Mouse (Mus musculus): ENCODE results near the gene Ric3. TPM values are rescaled to one million over a fixed set of nuclear protein-coding genes. Genes with fewer than 3 reads are reported as not detected.
"Not testable (repeated sequence)": the region's sequence is repeated elsewhere in the genome, so short reads cannot be mapped to it uniquely, and the experiment has no call there.

Ric3 gene
- total RNA-seq (2015) (0.05 TPM in 1 of 2 replicates, not detected in the other), total RNA-seq (2017) (0.08 and 0.33 TPM in 2 replicates)

DNA sequence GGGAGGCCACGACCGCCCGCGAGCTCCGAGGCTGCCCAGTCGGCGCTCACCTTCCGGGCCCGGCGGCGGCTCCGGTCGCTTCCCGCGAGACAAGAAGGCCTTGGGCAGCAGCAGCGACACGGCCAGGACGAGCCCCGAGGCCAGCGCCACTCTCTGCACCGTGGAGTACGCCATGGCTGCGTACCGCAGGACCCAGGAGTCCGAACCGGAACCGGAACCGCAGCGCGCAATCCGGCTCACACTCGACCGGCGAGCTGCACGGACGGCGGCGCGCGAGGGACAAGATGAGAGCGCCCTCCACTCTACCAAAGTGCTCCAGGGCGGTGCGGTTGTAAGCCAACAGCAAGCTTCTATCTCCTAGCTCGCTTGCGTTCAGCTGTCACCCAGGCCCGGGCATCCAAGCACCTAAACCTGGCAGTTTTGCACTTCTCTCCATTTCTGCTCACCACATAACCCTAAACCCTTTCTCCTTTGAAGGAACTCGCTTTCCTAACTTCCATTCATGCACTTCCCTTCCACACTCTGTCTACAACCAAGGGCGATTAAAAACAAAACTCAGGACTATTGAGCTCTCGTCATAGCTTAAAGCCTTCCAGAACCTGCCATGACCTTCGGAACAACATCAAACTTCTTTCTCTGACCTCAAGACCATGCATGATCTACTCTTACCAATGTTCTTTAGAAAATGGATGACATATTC is at the start of gene Ric3:
Gene Ric3, minus strand, starts transcription at position 219 of the 700 bp plus-strand sequence.
- no peak for ATAC-seq (ENCODE audit: poor library complexity, severe bottlenecking)

DNA sequence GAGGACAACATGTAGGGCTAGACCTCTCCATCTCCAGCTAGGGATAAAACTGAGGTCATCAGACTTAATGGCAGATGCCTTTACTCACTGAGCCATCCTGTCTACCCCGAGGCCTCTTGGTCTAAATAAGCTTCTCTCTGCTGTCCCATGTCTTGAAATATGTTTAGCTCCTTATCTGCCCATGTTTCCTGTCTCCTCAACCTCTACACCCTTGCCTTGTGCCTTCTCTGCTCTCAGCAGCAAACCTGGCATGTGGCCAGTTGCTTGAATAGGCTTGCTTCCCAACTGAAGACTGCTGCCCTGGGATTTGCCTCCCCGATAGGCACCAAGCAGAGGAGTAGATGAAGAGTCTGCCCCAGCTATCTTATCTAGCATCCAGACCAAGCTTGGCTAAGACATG is 48.4 kb upstream of the Ric3 start:
- no peak for ATAC-seq (ENCODE audit: poor library complexity, severe bottlenecking)

DNA sequence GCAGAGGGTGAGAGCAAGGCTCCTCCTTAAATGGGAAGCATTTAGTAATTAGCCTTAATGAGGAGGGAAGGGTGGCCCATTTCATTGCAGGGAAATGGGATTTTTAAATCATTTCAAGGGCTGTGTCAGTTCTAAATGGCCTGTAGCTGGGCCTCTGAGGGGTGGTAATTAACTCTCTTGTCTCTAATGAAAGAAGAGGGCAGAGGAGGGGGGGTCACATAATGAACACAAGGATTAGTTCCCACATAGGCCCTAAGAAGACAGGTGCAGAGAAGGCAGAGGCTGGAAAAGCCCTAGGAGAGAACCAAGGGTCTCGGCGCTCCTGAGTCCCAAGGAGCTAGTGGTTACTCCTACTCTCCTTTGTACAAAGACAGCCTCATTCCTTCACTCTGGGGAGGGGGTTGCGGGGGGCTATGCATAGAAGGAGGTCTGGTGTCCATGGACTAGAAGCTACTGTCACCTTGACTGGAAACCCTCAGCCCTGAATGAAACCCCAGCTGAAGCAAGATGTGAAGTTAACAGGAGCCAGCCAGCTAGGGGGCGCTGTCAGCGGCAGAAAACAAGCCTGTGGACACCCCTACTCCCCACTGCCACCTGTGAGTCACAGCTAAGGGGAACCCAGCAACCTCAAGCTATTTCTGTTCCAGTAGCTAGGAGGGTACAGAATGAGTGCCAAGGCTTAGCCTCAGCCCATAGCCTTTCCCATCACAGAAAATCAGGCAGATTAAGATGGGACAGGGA is 47.0 kb upstream of the Ric3 start:
- no peak for ATAC-seq (ENCODE audit: poor library complexity, severe bottlenecking)

DNA sequence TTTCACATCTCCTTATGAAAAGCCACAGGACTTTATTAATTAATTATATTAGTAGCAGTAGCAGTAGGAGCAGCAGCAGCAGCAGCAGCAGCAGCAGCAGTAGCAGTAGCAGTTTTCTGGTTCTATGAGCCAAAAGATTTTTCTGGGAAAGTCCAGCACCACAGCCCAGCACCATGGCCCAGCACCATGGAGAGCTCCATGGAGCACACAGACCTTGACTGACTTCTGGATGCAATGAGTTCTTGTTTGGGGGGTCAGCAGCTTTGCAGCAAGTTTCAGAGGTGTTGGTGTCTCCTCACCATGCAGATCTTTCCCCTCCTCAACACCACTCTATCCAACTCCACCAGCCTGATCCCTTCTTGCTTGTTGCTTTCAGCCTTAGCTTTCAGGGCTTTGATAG is 46.3 kb upstream of the Ric3 start:
- no peak for ATAC-seq (ENCODE audit: poor library complexity, severe bottlenecking)

DNA sequence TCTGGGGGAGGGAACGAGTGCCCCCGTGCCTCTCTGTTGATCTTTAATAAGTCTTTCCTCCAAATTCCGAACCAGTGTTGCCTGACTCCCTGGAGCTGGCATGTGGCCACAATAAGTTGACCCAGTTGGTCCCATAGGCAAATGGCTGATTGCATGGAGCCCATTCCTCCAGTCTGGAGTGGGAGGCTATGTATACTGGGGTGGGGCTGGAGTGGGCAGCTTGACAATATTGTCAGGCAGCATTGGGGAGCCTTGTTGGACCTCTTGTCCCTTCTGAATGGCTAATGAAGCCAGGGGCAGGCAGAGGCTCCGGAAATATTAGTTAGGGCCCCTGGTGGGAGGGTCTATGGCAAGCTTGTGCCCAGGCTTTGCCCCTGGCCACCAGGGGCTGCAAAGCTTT is 32.8 kb upstream of the Ric3 start:
- no peak for ATAC-seq (ENCODE audit: poor library complexity, severe bottlenecking)

DNA sequence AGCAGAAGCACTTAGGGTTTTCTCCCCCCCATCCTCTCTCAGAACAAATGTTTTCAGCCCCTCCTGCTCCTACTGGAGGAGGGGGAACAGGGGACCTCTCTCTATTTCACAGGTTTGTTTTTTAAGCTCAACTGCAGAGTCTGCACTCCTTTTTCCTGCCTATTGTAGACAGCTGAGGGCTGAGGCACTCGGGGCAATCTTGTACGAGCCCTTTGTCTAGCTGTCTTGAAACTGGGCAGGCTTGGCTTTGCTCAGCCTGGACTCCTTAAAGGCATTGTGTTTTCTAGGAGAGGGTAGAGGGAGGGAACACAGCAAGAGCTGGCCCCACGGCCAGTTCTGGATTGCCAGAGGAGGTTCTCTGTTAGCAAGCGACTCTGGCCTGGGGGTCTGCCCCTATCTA is 32.4 kb upstream of the Ric3 start:
- ATAC-seq (ENCODE audit: poor library complexity, severe bottlenecking) = 0 out of 2 replicates have a peak, but pooled peaks have one; percentile 40

DNA sequence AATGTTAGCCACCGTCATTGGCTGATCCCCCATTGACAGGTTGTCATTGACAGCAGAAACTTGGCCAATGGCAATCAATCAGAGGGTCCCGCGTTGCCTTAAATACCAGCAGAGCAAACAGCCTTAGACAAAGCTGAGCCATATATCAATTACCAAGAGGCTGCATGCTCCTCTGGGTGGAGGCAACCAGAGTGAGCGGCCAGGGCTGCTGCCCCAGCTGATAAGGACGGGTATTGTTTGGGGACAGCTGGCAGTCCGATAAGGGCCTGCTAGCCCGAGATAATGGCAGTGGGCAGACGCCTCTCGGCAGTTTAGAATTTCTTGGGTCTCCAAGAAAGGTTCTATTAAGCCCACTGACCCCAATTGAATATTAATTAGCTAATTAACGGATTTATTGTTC is 31.8 kb upstream of the Ric3 start:
- ATAC-seq (ENCODE audit: poor library complexity, severe bottlenecking) = peak; percentile 72

DNA sequence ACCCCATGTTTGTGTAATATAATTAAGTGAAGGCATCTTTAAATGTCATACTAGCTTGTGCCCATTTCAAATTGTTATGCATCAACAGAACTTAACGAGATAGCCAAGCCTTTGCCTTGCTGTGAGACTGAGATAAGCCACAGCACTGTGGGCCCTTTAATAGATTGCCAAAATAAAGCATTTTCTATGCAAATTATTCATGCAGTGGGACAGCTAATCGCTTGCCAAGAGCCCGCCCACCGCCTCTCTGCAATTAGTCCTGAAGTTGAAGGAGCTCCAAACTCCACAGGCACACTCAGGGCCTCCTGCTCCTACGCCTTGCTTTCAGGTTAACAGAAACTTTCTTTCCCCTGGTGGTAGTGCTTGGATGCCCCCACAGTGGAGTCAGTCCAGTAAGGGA is 27.9 kb upstream of the Ric3 start:
- peak; percentile 43; the same call in 1 of the 2 replicates for ATAC-seq (ENCODE audit: poor library complexity, severe bottlenecking)

DNA sequence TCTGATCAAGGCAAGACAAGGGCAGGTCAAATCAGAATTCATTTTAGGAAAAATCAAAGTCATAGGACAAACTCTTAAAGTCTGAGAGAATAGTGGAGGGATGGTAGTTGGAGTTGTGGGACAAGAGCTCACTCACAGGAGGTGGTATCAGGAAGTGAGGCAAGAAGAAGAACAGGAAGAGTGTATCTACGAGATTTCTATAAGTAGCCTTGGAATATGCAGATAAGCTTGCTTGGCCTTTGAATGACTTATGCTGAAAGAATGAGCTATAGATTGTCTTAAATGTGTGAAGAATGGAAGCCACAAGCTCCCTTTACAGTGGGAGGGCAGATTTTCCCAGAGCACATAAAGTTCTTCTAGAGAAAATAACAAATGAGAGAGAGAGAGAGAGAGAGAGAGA is 21.8 kb upstream of the Ric3 start:
- no peak for ATAC-seq (ENCODE audit: poor library complexity, severe bottlenecking)

DNA sequence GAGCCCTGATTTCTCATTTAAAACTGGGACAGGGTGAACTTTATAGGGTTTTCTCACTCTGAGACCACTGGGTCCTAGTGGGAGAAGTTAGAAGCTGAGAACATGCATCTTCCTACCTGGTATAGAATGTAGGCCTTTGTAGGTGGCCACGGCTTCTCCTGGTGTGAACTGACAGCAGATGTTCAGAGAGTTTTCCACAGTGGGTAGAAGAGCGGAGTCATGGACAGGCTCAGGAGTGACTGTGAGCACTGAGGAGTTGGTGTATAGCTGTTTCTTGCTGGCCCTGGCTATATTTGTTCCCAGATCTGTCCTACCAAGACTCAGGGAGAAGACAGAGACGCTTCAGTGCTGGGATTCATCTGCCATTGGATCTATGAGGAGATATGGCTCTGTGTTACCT is 18.0 kb upstream of the Ric3 start:
- ATAC-seq (ENCODE audit: poor library complexity, severe bottlenecking) = no peak

DNA sequence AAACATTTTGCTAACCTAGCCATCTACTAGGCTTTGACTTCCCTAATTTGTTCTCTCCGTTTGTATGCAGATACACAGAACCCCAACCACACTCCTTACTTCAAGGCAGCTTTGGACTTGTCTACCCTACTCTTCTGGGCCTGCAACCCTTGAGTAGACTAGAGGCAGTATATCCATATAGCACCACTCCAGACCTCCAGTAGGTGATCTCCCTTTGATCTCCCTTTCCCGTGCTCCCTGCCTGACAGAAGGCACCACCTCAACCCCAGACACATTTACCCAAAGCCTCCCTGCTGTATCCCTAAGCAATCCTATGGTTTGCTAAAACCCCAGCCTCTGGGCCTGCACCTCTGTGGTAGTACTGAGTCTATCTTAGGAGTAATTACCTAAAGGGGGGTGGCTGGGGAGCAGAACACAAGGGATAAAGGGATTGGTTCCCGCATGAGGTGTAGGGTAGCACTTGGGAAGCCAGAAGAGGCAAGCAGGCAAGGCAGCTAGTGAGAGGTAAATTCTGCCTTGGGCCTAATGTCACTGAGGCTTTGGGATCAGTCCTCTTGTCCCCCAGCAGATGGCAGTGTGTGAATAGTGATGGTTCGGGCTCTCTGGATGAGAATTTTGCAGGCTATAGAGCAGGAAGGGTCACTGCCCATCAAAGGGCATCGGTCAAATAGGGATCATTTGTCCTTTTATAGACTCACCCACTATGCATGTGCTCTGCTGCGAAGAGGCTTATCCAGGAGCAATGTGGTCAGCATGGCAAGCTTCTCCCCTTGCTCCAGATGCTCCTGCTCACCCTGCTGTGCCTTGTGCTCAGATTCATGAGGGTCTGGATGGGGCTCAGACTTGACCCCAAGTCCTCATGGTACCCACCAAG is 15.3 kb upstream of the Ric3 start:
- ATAC-seq (ENCODE audit: poor library complexity, severe bottlenecking) = peak; percentile 55

DNA sequence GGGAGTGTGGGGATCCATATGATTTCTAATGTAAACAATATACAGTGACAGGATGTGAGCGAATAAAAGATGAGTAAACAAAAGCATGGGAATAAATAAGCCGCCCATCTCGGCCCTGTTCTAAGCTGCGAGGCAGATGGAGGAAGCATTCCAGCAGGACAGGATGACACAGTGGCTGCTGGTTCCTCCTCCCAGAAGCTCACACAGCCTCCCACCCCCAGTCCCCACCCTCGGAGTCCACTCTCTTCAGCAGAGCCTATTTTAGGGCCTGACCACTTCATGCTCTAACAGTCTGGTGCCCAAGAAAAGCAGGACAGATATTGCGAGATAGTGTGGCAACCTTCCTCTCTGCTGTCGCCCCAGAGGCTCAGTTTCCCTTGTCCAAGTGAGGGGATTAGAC is 14.1 kb upstream of the Ric3 start:
- no peak for ATAC-seq (ENCODE audit: poor library complexity, severe bottlenecking)

DNA sequence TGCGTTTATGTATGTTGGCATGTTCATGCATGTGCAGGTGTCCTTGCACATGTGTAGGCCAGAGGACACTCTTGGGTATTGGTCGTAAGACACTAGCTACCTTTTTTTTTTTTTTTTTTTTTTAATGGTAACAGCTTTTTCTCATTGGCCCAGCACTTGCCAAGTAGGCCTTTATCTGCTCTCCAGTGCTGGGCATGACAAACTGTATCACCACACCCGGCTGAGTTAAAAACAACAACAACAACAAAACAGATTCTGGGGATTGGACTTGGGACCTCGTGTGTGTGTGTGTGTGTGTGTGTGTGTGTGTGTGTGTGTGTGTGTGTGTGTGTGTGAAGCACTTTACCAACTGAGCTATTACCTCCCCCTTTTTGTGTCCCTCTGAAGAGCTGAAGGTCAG is 13.5 kb upstream of the Ric3 start:
- no peak for ATAC-seq (ENCODE audit: poor library complexity, severe bottlenecking)

DNA sequence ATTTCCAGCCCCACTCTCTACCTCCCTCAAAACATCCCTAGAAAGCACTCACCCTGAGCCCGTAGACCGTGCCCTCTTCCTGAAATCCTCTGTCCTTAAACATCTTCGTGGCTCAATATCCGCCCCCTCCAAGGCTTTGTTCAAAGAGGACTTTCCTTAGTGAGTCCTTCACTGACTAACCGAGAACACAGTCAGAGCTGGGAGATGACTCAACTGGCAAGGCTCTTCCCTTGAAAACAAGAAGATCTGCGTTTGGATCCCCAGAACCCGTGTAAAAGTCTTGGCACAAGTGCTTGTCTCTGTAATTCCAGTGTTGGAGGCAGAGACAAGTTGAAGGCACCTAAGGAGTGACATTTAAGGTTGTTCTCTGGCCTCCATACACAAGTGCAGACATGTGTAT is 11.2 kb upstream of the Ric3 start:
- no peak for ATAC-seq (ENCODE audit: poor library complexity, severe bottlenecking)

DNA sequence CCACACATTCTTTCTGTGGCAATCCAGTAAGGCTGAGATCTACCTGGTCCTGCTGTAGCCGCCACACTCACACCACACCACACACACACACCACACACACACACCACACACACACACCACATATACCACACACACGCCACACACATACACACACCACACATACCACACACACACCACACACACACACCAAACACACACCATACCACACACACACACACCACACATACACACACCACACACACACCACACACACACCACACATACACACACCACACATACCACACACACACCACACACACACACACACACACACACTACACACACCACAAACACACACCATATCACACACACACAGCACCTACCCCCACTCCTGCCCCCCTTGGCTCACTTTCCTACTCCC is 8.2 kb upstream of the Ric3 start:
- not testable (repeated sequence) for ATAC-seq (ENCODE audit: poor library complexity, severe bottlenecking)

DNA sequence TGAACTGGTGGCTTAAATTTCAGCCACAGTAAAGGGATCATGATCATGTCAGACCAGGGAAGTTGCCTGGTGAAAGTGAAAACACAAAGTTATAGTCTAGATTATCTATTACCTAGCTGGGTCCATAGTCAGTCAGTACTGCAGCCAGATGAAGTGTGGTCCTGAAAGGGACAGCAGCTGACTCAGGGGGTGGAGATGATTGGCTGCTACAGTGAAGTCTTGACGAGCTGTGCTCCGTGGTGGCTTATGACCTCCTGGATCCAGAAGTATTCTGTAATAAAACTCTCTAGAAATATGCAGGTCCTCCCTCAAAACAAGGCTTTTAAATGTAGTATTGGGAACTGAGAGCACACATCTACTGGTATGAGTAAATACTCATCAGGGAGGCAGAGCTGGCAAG is 3.8 kb upstream of the Ric3 start:
- no peak for ATAC-seq (ENCODE audit: poor library complexity, severe bottlenecking)

DNA sequence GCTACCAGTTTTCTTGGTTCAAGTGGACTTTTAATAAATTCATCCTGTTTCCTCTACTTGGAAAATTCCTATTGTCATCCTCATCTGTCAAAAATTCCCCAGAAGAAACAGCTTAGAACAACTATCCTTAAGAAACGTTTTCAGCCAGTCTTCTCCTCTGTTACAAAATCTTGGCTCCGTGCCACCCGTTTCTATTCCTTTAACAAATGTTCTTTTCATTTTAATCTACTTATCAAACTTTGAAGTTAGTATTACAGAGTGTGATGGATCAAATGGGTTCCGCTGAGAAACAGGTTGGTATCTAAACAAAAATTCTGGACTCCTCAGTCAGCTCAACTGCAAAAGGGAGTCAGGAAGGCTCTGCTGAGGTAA is 668 bp upstream of the Ric3 start:
- ATAC-seq (ENCODE audit: poor library complexity, severe bottlenecking) = no peak

DNA sequence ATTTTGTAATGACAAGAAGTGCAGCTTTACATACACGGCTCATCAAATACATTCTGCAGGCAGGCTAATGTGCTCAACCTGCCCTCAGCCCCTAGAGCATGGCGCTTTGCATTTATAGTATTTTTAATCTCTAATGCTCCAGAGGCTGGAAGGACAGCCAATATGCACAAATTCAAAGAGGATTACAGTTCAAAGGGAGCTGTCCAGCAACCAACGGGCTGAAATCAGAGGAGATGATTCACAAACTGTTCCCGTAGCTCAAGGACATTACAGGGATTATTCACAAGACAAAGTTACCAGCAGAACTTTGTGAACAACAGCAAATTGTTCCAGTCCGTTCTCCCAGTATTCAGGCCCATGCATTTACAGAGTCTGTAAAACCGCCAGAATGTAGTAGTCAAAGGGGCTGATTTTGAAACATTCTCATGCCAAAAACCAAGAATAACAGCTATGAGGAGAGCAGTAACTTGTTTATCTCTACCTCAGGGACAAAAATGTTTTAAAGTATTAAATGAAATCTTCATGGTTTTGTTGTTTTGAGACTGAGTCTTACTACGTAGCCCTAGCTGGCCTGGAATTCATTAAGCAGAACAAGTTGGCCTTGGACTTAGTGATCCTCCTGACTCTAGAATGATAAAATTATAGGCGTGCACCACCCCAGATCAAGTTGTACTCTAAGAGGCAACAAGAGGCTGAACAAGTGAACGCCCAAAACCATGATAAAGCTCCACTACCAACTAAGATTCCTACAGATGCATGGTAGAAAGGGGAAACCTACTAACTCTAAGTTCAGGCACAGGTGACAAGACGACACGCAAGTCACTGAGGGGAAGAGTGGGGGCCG is 640 bp downstream of the Ric3 start:
- ATAC-seq (ENCODE audit: poor library complexity, severe bottlenecking) = no peak

DNA sequence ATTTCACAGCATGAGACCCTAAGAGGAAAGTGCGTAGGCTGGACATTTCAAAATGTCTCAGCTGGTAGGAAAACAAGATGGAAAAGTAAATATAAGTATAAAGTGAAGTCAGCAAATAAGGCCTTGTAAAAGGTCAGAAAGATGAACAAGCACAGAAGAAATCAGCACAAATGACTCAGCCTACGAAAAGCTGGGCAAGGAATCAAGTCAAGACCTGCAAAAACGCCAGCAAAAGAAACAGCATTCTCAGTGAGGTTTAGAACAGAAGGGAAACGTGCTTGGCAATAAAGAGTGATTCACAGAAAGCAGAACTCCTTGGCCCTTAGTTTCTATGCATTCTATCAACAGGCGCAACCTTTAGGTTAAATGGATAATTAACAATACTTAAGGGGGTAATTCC is 10.8 kb downstream of the Ric3 start:
- no peak for ATAC-seq (ENCODE audit: poor library complexity, severe bottlenecking)

DNA sequence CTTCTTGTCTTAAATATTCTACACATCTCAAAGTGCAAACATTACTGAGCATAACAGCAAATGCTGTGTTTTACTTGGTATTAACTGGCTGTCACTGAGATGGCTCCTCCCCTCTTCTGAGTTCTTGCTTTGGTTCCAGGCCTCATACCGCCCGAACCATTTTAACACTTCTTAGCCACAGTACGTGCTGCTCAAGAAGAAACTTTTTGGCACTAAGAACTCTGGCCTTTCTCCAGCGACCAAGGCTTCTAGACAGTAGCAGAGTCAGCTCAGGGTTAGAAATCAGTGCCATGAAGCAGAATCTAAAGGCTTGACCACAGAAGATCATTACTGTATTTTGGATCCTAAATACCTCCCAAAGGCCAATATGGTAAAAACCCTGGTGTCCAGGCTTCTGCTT is 13.5 kb downstream of the Ric3 start:
- ATAC-seq (ENCODE audit: poor library complexity, severe bottlenecking) = no peak

DNA sequence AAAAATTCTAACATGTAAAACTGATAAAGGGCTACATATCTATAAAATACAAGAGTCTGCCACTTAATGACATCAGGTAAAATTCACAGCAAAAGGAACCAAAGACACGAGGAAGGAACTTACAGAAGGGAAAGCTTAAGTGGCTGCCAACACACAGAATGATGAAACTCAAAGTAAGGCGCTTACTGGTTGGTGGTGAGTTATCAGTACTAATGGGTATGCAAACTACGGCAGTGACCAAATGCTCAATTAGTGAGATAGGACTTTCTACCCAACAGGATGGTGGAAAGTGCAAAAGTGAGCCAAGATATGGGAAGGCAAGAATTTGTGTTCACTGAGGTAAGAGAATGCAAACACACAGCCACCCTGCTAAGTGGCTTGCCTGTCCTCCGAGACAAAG is 23.6 kb downstream of the Ric3 start:
- no peak for ATAC-seq (ENCODE audit: poor library complexity, severe bottlenecking)

Data from megakaryocyte, adult 5-6 weeks (primary cell).